Mouse (Mus musculus): ENCODE data around the gene Cnr2. TPM values are rescaled to one million over a fixed set of nuclear protein-coding genes. Genes with fewer than 3 reads are reported as not detected.

Gene Cnr2
- total RNA-seq, 1 experiment: 0.04 TPM

GRCm38 (mm10) chr4:135950365-135950764 is 55.2 kb downstream of the Cnr2 start:
- Histone ChIP-seq H3K4me3 (ENCODE audit: insufficient read depth in 1 of 2, low read depth in 1 of 2, low read length in 2 of 2, poor library complexity in 1 of 2, severe bottlenecking in 1 of 2) (no peak overlapping the region), H3K36me3 (ENCODE audit: control insufficient read depth, insufficient read depth, low read length, poor library complexity, severe bottlenecking) (no peaks in the 10 kb centered on the region; the same call in 1 of the 2 replicates), H3K4me1 (ENCODE audit: control insufficient read depth in 2 of 2, insufficient read depth in 2 of 2, low read length in 2 of 2, poor library complexity in 1 of 2) (peaks cover 0 to 6% of the 10 kb centered on the region in 2 experiments; a peak in 2 of 4 replicates), H3K27ac (ENCODE audit: insufficient read depth, low read depth, low read length, poor library complexity, severe bottlenecking) (no peak overlapping the region), H3K9me3 (ENCODE audit: control insufficient read depth, insufficient read depth, low read depth, low read length) (no peaks in the 10 kb centered on the region), H3K9ac (ENCODE audit: insufficient read depth, low read depth, low read length, poor library complexity, severe bottlenecking) (no peak overlapping the region)
- in situ Hi-C loops (cut with MboI; ENCODE audit: low sequenced_read_pairs in 2 of 2, unreplicated experiment in 2 of 2): no loop called here
- TF ChIP-seq HCFC1 (IDR thresholded peaks at IDR 0.05; ENCODE audit: borderline replicate concordance, insufficient read depth, low read length) (no peak), ZC3H11A (IDR thresholded peaks at IDR 0.05; ENCODE audit: borderline replicate concordance, low read depth, low read length) (no peak), MAFK (IDR thresholded peaks at IDR 0.05; ENCODE audit: insufficient read depth, low read depth, low read length) (no peak), ZNF384 (IDR thresholded peaks at IDR 0.05; ENCODE audit: low read depth, low read length) (no peak), CHD2 (IDR thresholded peaks at IDR 0.05; ENCODE audit: low read depth, low read length) (no peak)
- DNase-seq (ENCODE audit: low read depth, low spot score): no peak

GRCm38 (mm10) chr4:135951505-135951904 is 56.3 kb downstream of the Cnr2 start:
- H3K9me3 ChIP-seq (ENCODE audit: control insufficient read depth, insufficient read depth, low read depth, low read length): no peaks in the 10 kb centered on the region
- H3K4me3 ChIP-seq (ENCODE audit: insufficient read depth in 1 of 2, low read depth in 1 of 2, low read length in 2 of 2, poor library complexity in 1 of 2, severe bottlenecking in 1 of 2): no peak overlapping the region
- no peaks in the 10 kb centered on the region; the same call in 1 of the 2 replicates for H3K36me3 ChIP-seq (ENCODE audit: control insufficient read depth, insufficient read depth, low read length, poor library complexity, severe bottlenecking)
- H3K27ac ChIP-seq (ENCODE audit: insufficient read depth, low read depth, low read length, poor library complexity, severe bottlenecking): no peak overlapping the region
- no peak overlapping the region for H3K9ac ChIP-seq (ENCODE audit: insufficient read depth, low read depth, low read length, poor library complexity, severe bottlenecking)
- no peak for DNase-seq (ENCODE audit: low read depth, low spot score)
- peaks cover 0 to 6% of the 10 kb centered on the region in 2 experiments; a peak in 2 of 4 replicates for H3K4me1 ChIP-seq (ENCODE audit: control insufficient read depth in 2 of 2, insufficient read depth in 2 of 2, low read length in 2 of 2, poor library complexity in 1 of 2)
- in situ Hi-C loops (cut with MboI; ENCODE audit: low sequenced_read_pairs in 2 of 2, unreplicated experiment in 2 of 2): no loop called here
- TF ChIP-seq MAFK (IDR thresholded peaks at IDR 0.05; ENCODE audit: insufficient read depth, low read depth, low read length) (no peak), HCFC1 (IDR thresholded peaks at IDR 0.05; ENCODE audit: borderline replicate concordance, insufficient read depth, low read length) (no peak), ZC3H11A (IDR thresholded peaks at IDR 0.05; ENCODE audit: borderline replicate concordance, low read depth, low read length) (no peak), ZNF384 (IDR thresholded peaks at IDR 0.05; ENCODE audit: low read depth, low read length) (no peak), CHD2 (IDR thresholded peaks at IDR 0.05; ENCODE audit: low read depth, low read length) (no peak)

GRCm38 (mm10) chr4:135953179-135953578 is 58.0 kb downstream of the Cnr2 start:
- in situ Hi-C loops (cut with MboI; ENCODE audit: low sequenced_read_pairs in 2 of 2, unreplicated experiment in 2 of 2): no loop called here
- Histone ChIP-seq H3K27ac (ENCODE audit: insufficient read depth, low read depth, low read length, poor library complexity, severe bottlenecking) (no peak overlapping the region), H3K36me3 (ENCODE audit: control insufficient read depth, insufficient read depth, low read length, poor library complexity, severe bottlenecking) (peaks cover 1% of the 10 kb centered on the region; the same call in 1 of the 2 replicates), H3K9me3 (ENCODE audit: control insufficient read depth, insufficient read depth, low read depth, low read length) (no peaks in the 10 kb centered on the region), H3K9ac (ENCODE audit: insufficient read depth, low read depth, low read length, poor library complexity, severe bottlenecking) (no peak overlapping the region), H3K4me3 (ENCODE audit: insufficient read depth in 1 of 2, low read depth in 1 of 2, low read length in 2 of 2, poor library complexity in 1 of 2, severe bottlenecking in 1 of 2) (no peak overlapping the region), H3K4me1 (ENCODE audit: control insufficient read depth in 2 of 2, insufficient read depth in 2 of 2, low read length in 2 of 2, poor library complexity in 1 of 2) (peaks cover 0 to 11% of the 10 kb centered on the region in 2 experiments; a peak in 2 of 4 replicates)
- DNase-seq (ENCODE audit: low read depth, low spot score): no peak
- no peak for TF ChIP-seq ZNF384 (IDR thresholded peaks at IDR 0.05; ENCODE audit: low read depth, low read length)
- no peak for TF ChIP-seq HCFC1 (IDR thresholded peaks at IDR 0.05; ENCODE audit: borderline replicate concordance, insufficient read depth, low read length)
- no peak for TF ChIP-seq ZC3H11A (IDR thresholded peaks at IDR 0.05; ENCODE audit: borderline replicate concordance, low read depth, low read length)
- TF ChIP-seq MAFK (IDR thresholded peaks at IDR 0.05; ENCODE audit: insufficient read depth, low read depth, low read length): no peak
- no peak for TF ChIP-seq CHD2 (IDR thresholded peaks at IDR 0.05; ENCODE audit: low read depth, low read length)

GRCm38 (mm10) chr4:135954241-135954640 is 59.0 kb downstream of the Cnr2 start:
- Histone ChIP-seq H3K9ac (ENCODE audit: insufficient read depth, low read depth, low read length, poor library complexity, severe bottlenecking) (no peak overlapping the region), H3K4me1 (ENCODE audit: control insufficient read depth in 2 of 2, insufficient read depth in 2 of 2, low read length in 2 of 2, poor library complexity in 1 of 2) (peaks cover 0 to 12% of the 10 kb centered on the region in 2 experiments; a peak in 2 of 4 replicates), H3K4me3 (ENCODE audit: insufficient read depth in 1 of 2, low read depth in 1 of 2, low read length in 2 of 2, poor library complexity in 1 of 2, severe bottlenecking in 1 of 2) (no peak overlapping the region), H3K9me3 (ENCODE audit: control insufficient read depth, insufficient read depth, low read depth, low read length) (no peaks in the 10 kb centered on the region), H3K36me3 (ENCODE audit: control insufficient read depth, insufficient read depth, low read length, poor library complexity, severe bottlenecking) (peaks cover 1% of the 10 kb centered on the region; the same call in 1 of the 2 replicates), H3K27ac (ENCODE audit: insufficient read depth, low read depth, low read length, poor library complexity, severe bottlenecking) (no peak overlapping the region)
- TF ChIP-seq ZNF384 (IDR thresholded peaks at IDR 0.05; ENCODE audit: low read depth, low read length) (no peak), ZC3H11A (IDR thresholded peaks at IDR 0.05; ENCODE audit: borderline replicate concordance, low read depth, low read length) (0 out of 2 replicates have a peak, but pooled peaks have one; percentile 4)
- no peak for DNase-seq (ENCODE audit: low read depth, low spot score)
- in situ Hi-C loops (cut with MboI; ENCODE audit: low sequenced_read_pairs in 2 of 2, unreplicated experiment in 2 of 2): no loop called here

- Histone ChIP-seq H3K9ac (ENCODE audit: insufficient read depth, low read depth, low read length, poor library complexity, severe bottlenecking) (no peak overlapping the region), H3K4me1 (ENCODE audit: control insufficient read depth in 2 of 2, insufficient read depth in 2 of 2, low read length in 2 of 2, poor library complexity in 1 of 2) (peaks cover 0 to 10% of the 10 kb centered on the region in 2 experiments; a peak in 2 of 4 replicates), H3K36me3 (ENCODE audit: control insufficient read depth, insufficient read depth, low read length, poor library complexity, severe bottlenecking) (peaks cover 1% of the 10 kb centered on the region; the same call in 1 of the 2 replicates), H3K4me3 (ENCODE audit: insufficient read depth in 1 of 2, low read depth in 1 of 2, low read length in 2 of 2, poor library complexity in 1 of 2, severe bottlenecking in 1 of 2) (no peak overlapping the region), H3K27ac (ENCODE audit: insufficient read depth, low read depth, low read length, poor library complexity, severe bottlenecking) (no peak overlapping the region), H3K9me3 (ENCODE audit: control insufficient read depth, insufficient read depth, low read depth, low read length) (no peaks in the 10 kb centered on the region)
- in situ Hi-C loops (cut with MboI; ENCODE audit: low sequenced_read_pairs in 2 of 2, unreplicated experiment in 2 of 2): no loop called here
- no peak for DNase-seq (ENCODE audit: low read depth, low spot score)
- TF ChIP-seq ZNF384 (IDR thresholded peaks at IDR 0.05; ENCODE audit: low read depth, low read length) (no peak), ZC3H11A (IDR thresholded peaks at IDR 0.05; ENCODE audit: borderline replicate concordance, low read depth, low read length) (no peak), HCFC1 (IDR thresholded peaks at IDR 0.05; ENCODE audit: borderline replicate concordance, insufficient read depth, low read length) (no peak), MAFK (IDR thresholded peaks at IDR 0.05; ENCODE audit: insufficient read depth, low read depth, low read length) (no peak), CHD2 (IDR thresholded peaks at IDR 0.05; ENCODE audit: low read depth, low read length) (no peak)
These were observed 60.7 kb downstream of the Cnr2 start for GRCm38 (mm10) chr4:135955886-135956285.
